Mouse (Mus musculus) brown adipose tissue, adult 24 weeks (tissue): ENCODE results near the gene Alyref. TPM values are rescaled to one million over a fixed set of nuclear protein-coding genes. Genes with fewer than 3 reads are reported as not detected.

Experiments used
- H3K27ac ChIP-seq: fragments of 200-500 bp; replicated peaks from 2 replicates; pipeline ENCODE4 v1.5.1; 2012; ENCODE audit warnings: low read depth, mild to moderate bottlenecking, low read length
- H3K4me1 ChIP-seq: fragments of 200-500 bp; 2 replicates; pipeline ENCODE4 v1.6.1; 2012; ENCODE audit warnings: low read length, mixed read lengths; ENCODE audit not compliant: control insufficient read depth, insufficient read depth, insufficient read length
- H3K4me3 ChIP-seq: fragments of 200-500 bp; 2 replicates; pipeline ENCODE4 v1.5.1; 2012; ENCODE audit warnings: low read depth, mild to moderate bottlenecking, low read length, moderate library complexity; ENCODE audit not compliant: insufficient read depth
- polyA plus RNA-seq: library from polyadenylated mRNA; stranded (reverse); fragments of >200 nt; gene quantifications from 2 replicates; pipeline ENCODE4 v1.2.4, GENCODE M21; 2012; ENCODE audit not compliant: missing spikeins, insufficient read depth, insufficient read length

Gene Alyref
- polyA plus RNA-seq, 1 experiment, result 49.2 TPM

DNA sequence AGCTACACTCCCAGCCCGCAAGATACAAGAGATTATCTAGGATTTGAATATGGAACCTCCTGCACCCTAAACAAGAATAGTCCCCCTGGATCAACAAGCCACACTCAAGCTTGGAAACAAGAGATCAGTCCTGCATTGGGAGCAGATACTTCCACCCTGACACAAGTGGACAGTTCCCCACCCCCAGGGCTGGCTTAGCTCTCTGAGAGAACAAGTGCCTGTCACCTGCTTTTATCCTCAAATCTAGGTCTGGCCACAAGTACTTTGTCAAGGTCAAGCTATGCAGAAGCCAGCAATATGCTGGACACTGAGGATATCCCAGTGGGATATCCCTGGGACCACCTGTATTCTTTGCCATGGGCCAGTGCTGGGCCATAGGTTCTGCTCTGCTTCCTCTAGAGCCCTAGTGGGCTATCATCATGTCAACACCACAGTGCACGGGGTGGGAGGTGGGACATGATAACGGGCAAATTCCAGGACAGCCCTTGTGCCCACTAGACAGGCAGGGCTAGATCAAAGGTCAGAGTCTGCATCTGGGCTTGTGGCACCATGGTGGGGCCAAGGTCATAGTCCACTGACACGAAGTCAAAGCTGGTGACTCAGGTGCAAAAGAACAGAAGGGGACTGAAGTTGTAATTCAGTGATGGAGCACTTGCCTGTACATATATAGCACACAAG, 18.6 kb upstream of the Alyref start:
- peaks cover 5% of the 10 kb centered on the region for H3K4me1 ChIP-seq
- peak overlapping the region; percentile 47; the same call in 1 of the 2 replicates for H3K27ac ChIP-seq
- H3K4me3 ChIP-seq, result peak overlapping the region; percentile 93

GRCm38 (mm10) chr11:120615606-120616203, 17.5 kb upstream of the Alyref start:
- Histone ChIP-seq H3K4me1 (peaks cover 5% of the 10 kb centered on the region), H3K4me3 (no peak overlapping the region), H3K27ac (no peak overlapping the region)

- H3K27ac ChIP-seq, result no peak overlapping the region
Measured at GRCm38 (mm10) chr11:120615167-120615566, 17.0 kb upstream of the Alyref start.

GRCm38 (mm10) chr11:120613976-120614375, 15.8 kb upstream of the Alyref start:
- H3K27ac ChIP-seq, result no peak overlapping the region
- H3K4me3 ChIP-seq, result no peak overlapping the region
- peaks cover 5% of the 10 kb centered on the region for H3K4me1 ChIP-seq

More at GRCm38 (mm10) chr11:120615167-120615566, 17.0 kb upstream of the Alyref start:
- Histone ChIP-seq H3K4me3 (no peak overlapping the region), H3K4me1 (peaks cover 5% of the 10 kb centered on the region)

- H3K4me1 ChIP-seq, result peaks cover 5% of the 10 kb centered on the region
- H3K27ac ChIP-seq, result no peak overlapping the region
- H3K4me3 ChIP-seq, result no peak overlapping the region
Measured at GRCm38 (mm10) chr11:120613481-120613972, 15.4 kb upstream of the Alyref start.

DNA sequence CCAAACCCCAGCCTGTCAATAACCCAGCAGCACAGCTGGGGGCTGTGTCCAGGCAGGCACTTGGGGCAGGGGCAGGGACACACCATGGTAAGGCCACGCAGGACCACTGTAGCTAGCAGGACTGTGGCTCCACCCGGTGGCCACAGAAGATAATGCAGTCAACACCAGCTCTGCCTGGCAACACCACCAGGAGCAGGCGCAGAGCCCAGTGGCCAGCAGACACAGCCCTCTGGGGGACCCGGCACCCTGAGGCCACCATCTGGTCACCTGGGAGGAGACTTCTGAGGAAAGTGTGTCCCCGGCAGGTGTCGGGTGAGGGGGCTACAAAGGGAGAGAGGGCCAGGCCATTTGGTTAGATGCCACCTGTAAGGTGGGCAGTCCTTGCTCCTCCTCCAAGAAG, 14.6 kb upstream of the Alyref start:
- H3K4me3 ChIP-seq, result no peak overlapping the region
- H3K4me1 ChIP-seq, result peaks cover 5% of the 10 kb centered on the region
- no peak overlapping the region for H3K27ac ChIP-seq

- H3K27ac ChIP-seq, result no peak overlapping the region
- H3K4me3 ChIP-seq, result no peak overlapping the region
- H3K4me1 ChIP-seq, result no peaks in the 10 kb centered on the region; the same call in 1 of the 2 replicates
Measured at GRCm38 (mm10) chr11:120610477-120611046, 12.4 kb upstream of the Alyref start.

DNA sequence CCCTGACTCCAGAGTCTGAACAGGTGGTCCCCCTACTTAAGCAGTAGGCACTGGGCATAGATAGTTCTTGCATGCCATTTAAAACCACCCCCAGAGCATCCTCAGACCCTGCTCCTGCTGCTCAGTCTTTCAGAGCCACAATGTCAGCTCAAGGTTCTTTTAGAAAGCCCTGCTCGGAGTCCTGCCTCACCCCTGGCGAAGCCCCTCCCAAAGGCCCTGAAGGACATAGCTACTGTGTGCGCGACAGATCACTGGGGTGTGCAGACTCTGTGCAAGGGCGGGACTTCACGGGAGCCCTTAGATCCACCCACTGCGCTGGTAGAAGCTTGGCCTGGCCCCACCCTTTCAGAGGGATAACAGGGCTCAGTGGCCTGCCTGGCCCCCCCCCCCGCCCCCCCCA, 11.1 kb upstream of the Alyref start:
- H3K4me1 ChIP-seq, result no peaks in the 10 kb centered on the region; the same call in 1 of the 2 replicates
- H3K27ac ChIP-seq, result no peak overlapping the region
- no peak overlapping the region for H3K4me3 ChIP-seq

- H3K4me3 ChIP-seq, result no peak within 1 kb of the TSS
- H3K27ac ChIP-seq, result no peak within 1 kb of the TSS
- H3K4me1 ChIP-seq, result no peaks in the 10 kb centered on the region; the same call in 1 of the 2 replicates
Measured at GRCm38 (mm10) chr11:120608241-120609034, 10.3 kb upstream of the Alyref start, which contains the start of gene Npb. TSS of gene Npb (plus strand) at chr11:120608477.

DNA sequence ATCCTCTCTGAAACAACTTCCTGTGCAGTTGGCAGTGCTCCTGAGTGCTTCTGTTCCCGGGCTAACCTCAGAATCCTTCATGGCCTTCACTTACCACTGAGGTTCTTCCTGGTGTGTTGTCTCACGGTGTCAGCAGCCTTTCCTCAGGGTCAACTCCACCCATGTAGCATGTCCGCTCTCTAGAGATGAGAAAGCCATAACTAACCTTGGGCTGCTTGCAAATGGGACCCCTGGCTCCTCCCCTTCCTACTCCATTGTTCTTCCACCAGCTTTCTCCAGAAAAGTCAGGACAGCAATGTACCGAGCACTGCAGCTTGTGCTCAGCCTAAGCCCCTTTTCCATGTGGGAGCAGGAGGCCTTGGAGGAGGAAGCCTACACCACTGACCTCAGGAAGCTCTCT, 8.6 kb upstream of the Alyref start:
- no peak overlapping the region for H3K4me3 ChIP-seq
- H3K4me1 ChIP-seq, result no peaks in the 10 kb centered on the region; the same call in 1 of the 2 replicates
- H3K27ac ChIP-seq, result no peak overlapping the region

- H3K27ac ChIP-seq, result no peak overlapping the region
Measured at GRCm38 (mm10) chr11:120605667-120606066, 7.5 kb upstream of the Alyref start.

DNA sequence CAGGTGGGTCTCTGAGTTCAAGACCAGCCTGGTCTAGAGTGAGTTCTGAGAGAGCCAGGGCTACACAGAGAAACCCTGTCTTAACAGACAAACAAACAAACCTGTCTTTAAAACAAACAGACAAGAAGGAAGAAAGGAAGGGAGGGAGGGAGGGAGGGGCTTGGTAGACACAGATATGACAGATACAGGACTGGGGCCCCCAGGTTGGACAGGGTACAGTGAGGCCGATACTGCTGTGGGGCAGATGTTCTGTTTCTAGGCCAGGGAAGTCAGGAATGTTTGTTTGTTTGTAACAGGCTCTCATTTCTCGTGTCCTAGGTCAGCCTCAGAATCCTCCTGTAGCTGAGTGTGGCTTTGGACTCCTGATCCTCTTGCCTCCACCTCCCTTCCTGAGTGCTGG, 5.4 kb upstream of the Alyref start:
- H3K4me3 ChIP-seq, result no peak overlapping the region
- no peak overlapping the region for H3K27ac ChIP-seq
- H3K4me1 ChIP-seq, result peaks cover 5% of the 10 kb centered on the region

More at GRCm38 (mm10) chr11:120605667-120606066, 7.5 kb upstream of the Alyref start:
- no peak overlapping the region for H3K4me3 ChIP-seq
- no peaks in the 10 kb centered on the region; the same call in 1 of the 2 replicates for H3K4me1 ChIP-seq

- Histone ChIP-seq H3K4me3 (no peak overlapping the region), H3K4me1 (peaks cover 10% of the 10 kb centered on the region), H3K27ac (no peak overlapping the region)
Measured at GRCm38 (mm10) chr11:120600716-120601115, 2.6 kb upstream of the Alyref start.

GRCm38 (mm10) chr11:120598990-120599549, 905 bp upstream of the Alyref start:
- peaks cover 10% of the 10 kb centered on the region for H3K4me1 ChIP-seq
- H3K27ac ChIP-seq, result peak overlapping the region; percentile 68
- H3K4me3 ChIP-seq, result peak overlapping the region; percentile 74
